Mouse (Mus musculus) myocyte (in vitro differentiated cells): ENCODE results near the gene Astn1. TPM values are rescaled to one million over a fixed set of nuclear protein-coding genes. Genes with fewer than 3 reads are reported as not detected.

Experiments
- H3K27me3 ChIP-seq: one replicate; pipeline ENCODE4 v1.6.1; 2011; ENCODE audit not compliant: control insufficient read depth, insufficient read depth, insufficient read length
- H3K36me3 ChIP-seq: one replicate; pipeline ENCODE4 v1.6.1; 2011; ENCODE audit not compliant: control insufficient read depth, insufficient read depth
- H3K4me2 ChIP-seq: one replicate; pipeline ENCODE4 v1.6.1; 2011; ENCODE audit warnings: low read depth, control low read depth
- H3K4me3 ChIP-seq: one replicate; pipeline ENCODE4 v1.5.1; 2011; ENCODE audit warnings: mild to moderate bottlenecking, control low read depth, moderate library complexity
- H3K79me2 ChIP-seq: one replicate; pipeline ENCODE4 v1.6.1; 2011; ENCODE audit not compliant: control insufficient read depth, insufficient read depth
- H3ac ChIP-seq: one replicate; pipeline ENCODE4 v1.6.1; 2011; ENCODE audit not compliant: control insufficient read depth, insufficient read length
- CEBPB ChIP-seq: IDR thresholded peaks from 2 replicates; pipeline ENCODE4 v1.6.1; 2011; ENCODE audit warnings: mild to moderate bottlenecking, moderate library complexity; ENCODE audit not compliant: poor library complexity, insufficient read depth, severe bottlenecking
- E2F4 ChIP-seq: IDR thresholded peaks from one replicate; pipeline ENCODE4 v1.6.1; 2011; ENCODE audit warnings: mild to moderate bottlenecking, control low read depth, moderate library complexity; ENCODE audit not compliant: insufficient read depth
- MAX ChIP-seq: IDR thresholded peaks from one replicate; pipeline ENCODE4 v1.6.1; 2011; ENCODE audit warnings: low read depth, mild to moderate bottlenecking, control low read depth
- MYOD1 ChIP-seq, 3 experiments: IDR thresholded peaks; one replicate each; pipeline ENCODE4 v1.6.1; 2011; ENCODE audit warnings: control low read depth in 2 of 3, low read depth in 2 of 3, mild to moderate bottlenecking in 2 of 3, moderate library complexity in 1 of 3; ENCODE audit not compliant: insufficient read length in 2 of 3, control insufficient read depth in 1 of 3
- MYOG ChIP-seq, 3 experiments: IDR thresholded peaks; one replicate each; pipeline ENCODE4 v1.6.1; 2011; ENCODE audit warnings: control low read depth in 2 of 3, low read depth in 2 of 3, mild to moderate bottlenecking in 2 of 3; ENCODE audit not compliant: insufficient read length in 2 of 3, control insufficient read depth in 1 of 3, insufficient read depth in 1 of 3
- POLR2A ChIP-seq: IDR thresholded peaks from one replicate; pipeline ENCODE4 v1.6.1; 2011; ENCODE audit warnings: low read depth, mild to moderate bottlenecking, control low read depth, moderate library complexity; ENCODE audit not compliant: insufficient read length
- POLR2AphosphoS2 ChIP-seq: IDR thresholded peaks from one replicate; pipeline ENCODE4 v1.6.1; 2011; ENCODE audit warnings: low read depth, control low read depth; ENCODE audit not compliant: insufficient read length
- REST ChIP-seq: IDR thresholded peaks from one replicate; pipeline ENCODE4 v1.6.1; 2011; ENCODE audit warnings: mild to moderate bottlenecking, control low read depth, moderate library complexity; ENCODE audit not compliant: insufficient read depth, insufficient read length
- SRF ChIP-seq: IDR thresholded peaks from one replicate; pipeline ENCODE4 v1.6.1; 2011; ENCODE audit warnings: low read depth; ENCODE audit not compliant: control insufficient read depth, insufficient read length
- TCF12 ChIP-seq: IDR thresholded peaks from one replicate; pipeline ENCODE4 v1.6.1; 2011; ENCODE audit warnings: mild to moderate bottlenecking, control low read depth; ENCODE audit not compliant: poor library complexity, insufficient read depth, severe bottlenecking
- TCF3 ChIP-seq: IDR thresholded peaks from one replicate; pipeline ENCODE4 v1.6.1; 2011; ENCODE audit warnings: low read depth, control low read depth; ENCODE audit not compliant: insufficient read length
- USF1 ChIP-seq: IDR thresholded peaks from one replicate; pipeline ENCODE4 v1.6.1; 2011; ENCODE audit warnings: low read depth, mild to moderate bottlenecking, control low read depth, moderate library complexity
- polyA plus RNA-seq: library from polyadenylated mRNA; unstranded; fragments of >200 nt; fragmentation: generic; extraction: Trizol; gene quantifications from one replicate; pipeline ENCODE4 v1.2.1, GENCODE M21; 2012; ENCODE audit warnings: missing spikeins

Astn1 gene
- polyA plus RNA-seq, 1 experiment: not detected

DNA sequence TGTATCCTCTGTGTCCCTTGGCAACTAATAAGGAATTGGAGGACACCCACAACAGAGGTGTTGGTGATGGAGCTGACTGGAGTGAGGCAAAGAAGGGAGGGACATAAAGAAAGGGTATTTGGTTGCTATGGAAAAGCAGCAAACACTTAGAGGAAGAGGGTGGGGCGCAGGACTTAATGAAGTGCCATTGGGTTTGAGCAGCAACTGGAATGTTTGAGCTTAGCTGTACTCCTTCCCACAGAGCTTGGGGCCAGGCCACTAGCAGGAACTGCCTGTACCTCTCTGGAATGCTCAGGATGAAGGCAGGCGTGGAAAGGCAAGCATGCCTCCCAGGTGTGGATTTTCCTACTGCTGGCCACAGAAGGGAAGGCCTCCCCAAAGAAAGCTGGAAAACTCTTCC lies 337.2 kb downstream of the Astn1 start:
- Histone ChIP-seq H3K27me3 (no peaks in the 10 kb centered on the region), H3K4me2 (no peak overlapping the region), H3ac (no peak overlapping the region), H3K36me3 (no peaks in the 10 kb centered on the region), H3K79me2 (no peaks in the 10 kb centered on the region), H3K4me3 (no peak overlapping the region)
- no peak for TF ChIP-seq MYOD1 (IDR thresholded peaks at IDR 0.05; ENCODE audit: control insufficient read depth in 1 of 3, insufficient read length in 2 of 3, low read depth in 2 of 3)
- no peak for TF ChIP-seq POLR2AphosphoS2
- TF ChIP-seq MYOG (IDR thresholded peaks at IDR 0.05; ENCODE audit: control insufficient read depth in 1 of 3, insufficient read depth in 1 of 3, insufficient read length in 2 of 3, low read depth in 2 of 3): no peak
- no peak for TF ChIP-seq SRF
- no peak for TF ChIP-seq TCF3
- no peak for TF ChIP-seq E2F4
- no peak for TF ChIP-seq CEBPB
- TF ChIP-seq REST: no peak
- TF ChIP-seq MAX: no peak
- TF ChIP-seq TCF12: no peak
- TF ChIP-seq POLR2A: no peak
- no peak for TF ChIP-seq USF1

DNA sequence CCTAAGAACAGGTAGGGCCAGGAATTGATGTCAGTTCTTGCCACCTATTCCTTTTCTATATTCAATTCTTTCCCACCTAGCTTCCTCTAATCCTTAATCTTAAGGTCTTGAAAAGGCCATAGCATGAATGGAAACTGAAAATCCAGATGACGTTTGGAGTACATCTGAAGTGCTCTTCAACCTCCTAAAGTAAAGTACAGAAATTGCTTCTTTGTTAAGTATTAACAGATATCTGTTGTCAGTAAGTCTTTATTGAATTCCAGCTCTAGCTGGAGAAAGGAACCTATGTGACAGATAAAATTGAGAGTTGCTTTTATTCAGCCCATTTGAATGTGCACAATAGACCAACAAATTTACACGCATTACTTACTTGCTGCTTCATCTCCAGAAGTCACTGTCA lies 338.1 kb downstream of the Astn1 start:
- Histone ChIP-seq H3K4me3 (no peak overlapping the region), H3K4me2 (no peak overlapping the region)
- TF ChIP-seq MYOD1 (IDR thresholded peaks at IDR 0.05; ENCODE audit: control insufficient read depth in 1 of 3, insufficient read length in 2 of 3, low read depth in 2 of 3) (no peak), E2F4 (no peak), SRF (no peak), MAX (no peak), MYOG (IDR thresholded peaks at IDR 0.05; ENCODE audit: control insufficient read depth in 1 of 3, insufficient read depth in 1 of 3, insufficient read length in 2 of 3, low read depth in 2 of 3) (no peak), USF1 (no peak), TCF3 (no peak), POLR2A (no peak), CEBPB (no peak), TCF12 (no peak), POLR2AphosphoS2 (no peak), REST (no peak)

DNA sequence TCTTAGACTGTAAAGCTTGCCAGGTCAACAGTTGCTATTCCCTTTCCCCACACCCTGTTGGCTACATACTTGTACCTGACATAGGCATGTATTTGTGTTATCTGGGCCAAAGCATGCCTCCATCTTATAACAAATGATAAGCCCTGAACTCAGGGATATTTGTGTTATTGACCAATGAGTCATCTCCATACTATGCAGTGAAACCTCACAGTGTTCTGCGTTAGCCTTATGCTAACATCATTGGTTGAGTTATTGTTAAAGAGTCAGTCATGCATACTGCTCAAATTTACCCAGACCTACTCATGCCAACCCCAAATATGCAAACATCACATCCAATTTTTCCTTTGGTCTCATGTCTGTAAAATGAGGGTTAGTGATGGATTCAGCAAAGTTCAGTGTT lies 339.3 kb downstream of the Astn1 start:
- TF ChIP-seq POLR2AphosphoS2: no peak
- no peak for TF ChIP-seq MYOD1 (IDR thresholded peaks at IDR 0.05; ENCODE audit: control insufficient read depth in 1 of 3, insufficient read length in 2 of 3, low read depth in 2 of 3)
- no peak for TF ChIP-seq USF1
- TF ChIP-seq E2F4: no peak
- no peak for TF ChIP-seq POLR2A
- no peak for TF ChIP-seq REST
- TF ChIP-seq SRF: no peak
- TF ChIP-seq MYOG (IDR thresholded peaks at IDR 0.05; ENCODE audit: control insufficient read depth in 1 of 3, insufficient read depth in 1 of 3, insufficient read length in 2 of 3, low read depth in 2 of 3): no peak
- no peak for TF ChIP-seq MAX
- TF ChIP-seq CEBPB: no peak
- no peak for TF ChIP-seq TCF12
- TF ChIP-seq TCF3: no peak
- H3K36me3 ChIP-seq: no peaks in the 10 kb centered on the region
- H3ac ChIP-seq: no peak overlapping the region
- no peak overlapping the region for H3K4me2 ChIP-seq
- H3K4me3 ChIP-seq: no peak overlapping the region
- no peaks in the 10 kb centered on the region for H3K79me2 ChIP-seq
- no peaks in the 10 kb centered on the region for H3K27me3 ChIP-seq

More for the DNA sequence above, 338.1 kb downstream of the Astn1 start:
- H3K79me2 ChIP-seq: no peaks in the 10 kb centered on the region
- H3K27me3 ChIP-seq: no peaks in the 10 kb centered on the region
- H3ac ChIP-seq: no peak overlapping the region
- no peaks in the 10 kb centered on the region for H3K36me3 ChIP-seq

DNA sequence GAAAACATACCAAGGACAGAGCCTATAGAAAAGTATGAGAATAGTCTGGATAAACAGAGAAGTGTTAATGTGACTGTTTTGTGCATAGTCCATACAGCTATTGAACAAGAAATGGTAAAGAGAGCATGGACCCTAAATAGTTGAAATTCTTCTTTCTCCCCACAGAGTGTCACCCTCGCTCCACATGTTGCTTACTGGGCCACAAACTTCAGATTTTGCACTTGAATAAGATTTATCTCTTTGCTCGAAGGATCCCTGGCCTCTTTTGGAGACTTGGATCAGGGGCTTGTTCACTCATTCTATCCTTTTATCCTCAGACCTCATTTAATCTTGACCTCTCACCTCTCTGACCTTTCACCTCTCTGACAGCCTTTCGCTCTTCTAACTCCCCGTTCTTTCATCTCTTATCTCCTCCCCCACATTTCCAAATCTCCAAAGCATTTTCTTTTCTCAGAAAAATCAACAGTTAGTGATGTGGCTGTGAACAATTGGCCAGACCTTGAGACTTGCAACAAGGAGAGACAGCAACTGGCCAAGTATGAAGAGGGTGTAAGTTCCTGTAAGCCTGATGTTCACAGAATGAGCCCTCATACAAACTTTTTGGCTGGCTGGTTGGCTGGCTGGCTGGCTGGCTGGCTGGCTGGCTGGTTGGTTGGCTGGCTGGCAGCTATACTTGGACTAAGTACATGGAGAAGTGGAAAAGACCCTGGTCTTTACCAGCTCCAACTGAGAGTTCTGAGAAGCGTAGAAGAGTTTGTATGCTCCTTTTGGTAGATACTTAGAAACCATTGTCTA lies 351.4 kb downstream of the Astn1 start:
- H3ac ChIP-seq: no peak overlapping the region
- H3K4me3 ChIP-seq: no peak overlapping the region
- no peaks in the 10 kb centered on the region for H3K27me3 ChIP-seq
- no peaks in the 10 kb centered on the region for H3K79me2 ChIP-seq
- TF ChIP-seq USF1 (no peak), TCF12 (no peak), REST (no peak), TCF3 (no peak), CEBPB (no peak), SRF (no peak), MYOD1 (IDR thresholded peaks at IDR 0.05; ENCODE audit: control insufficient read depth in 1 of 3, insufficient read length in 2 of 3, low read depth in 2 of 3) (no peak), POLR2A (no peak), MAX (no peak), MYOG (IDR thresholded peaks at IDR 0.05; ENCODE audit: control insufficient read depth in 1 of 3, insufficient read depth in 1 of 3, insufficient read length in 2 of 3, low read depth in 2 of 3) (no peak), POLR2AphosphoS2 (no peak), E2F4 (no peak)
- H3K36me3 ChIP-seq: no peaks in the 10 kb centered on the region
- H3K4me2 ChIP-seq: no peak overlapping the region
